Mouse (Mus musculus) thymus, postnatal 10 days (tissue): ENCODE results near the gene Ptprg.

Source experiments
- DNase-seq, 2 experiments: peaks; one replicate each; pipeline ENCODE4 v3.0.0; 2021; ENCODE audit warnings: low spot score in 2 of 2

Ptprg gene

DNA sequence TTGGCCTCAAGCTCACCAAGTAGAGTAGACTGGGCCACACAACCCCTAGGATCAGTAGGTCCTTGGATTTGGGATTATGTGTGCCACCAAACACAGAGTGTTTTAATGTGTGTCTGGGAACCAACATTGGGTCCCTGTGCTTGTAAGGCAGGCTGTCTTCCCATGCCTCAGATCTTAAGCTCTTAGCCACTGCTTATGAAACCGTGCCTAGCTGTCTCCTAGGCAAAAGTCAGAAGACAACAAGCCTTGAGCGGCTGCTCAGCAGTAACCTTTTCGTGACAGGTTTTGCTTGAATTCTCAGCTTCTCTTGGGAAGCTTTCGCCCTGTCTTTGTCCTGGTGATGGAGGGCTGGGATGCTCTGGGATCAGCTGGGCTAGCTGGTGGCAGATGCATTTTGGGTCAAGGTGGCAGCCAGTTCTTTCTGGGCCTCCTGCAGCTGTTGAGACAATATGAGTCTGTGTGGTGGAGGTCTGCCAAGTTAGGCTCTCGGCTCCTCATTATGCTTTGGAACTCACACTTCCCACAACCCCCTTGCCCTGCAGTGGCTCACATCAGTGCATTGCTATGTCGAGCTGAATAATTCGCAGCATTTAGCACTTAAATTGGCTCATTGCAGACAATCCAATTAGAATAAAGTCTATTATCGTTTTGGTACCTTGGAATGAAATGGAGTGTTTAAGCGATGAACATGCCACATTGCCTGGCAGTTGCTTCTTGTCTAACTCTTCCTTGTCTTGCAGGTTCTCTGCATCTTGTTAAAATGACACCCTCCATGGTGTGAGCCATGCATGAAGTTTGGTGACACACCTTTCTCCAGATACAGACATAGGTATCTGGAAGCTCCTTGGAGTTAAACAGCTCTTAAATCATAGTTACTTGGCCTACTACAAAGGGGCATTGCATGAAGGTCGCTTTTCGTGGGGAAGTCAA is 321.9 kb downstream of the Ptprg start:
- DNase-seq, result no peak

- DNase-seq, result no peak
These were observed 327.8 kb downstream of the Ptprg start for GRCm38 (mm10) chr14:11881082-11881481.

DNA sequence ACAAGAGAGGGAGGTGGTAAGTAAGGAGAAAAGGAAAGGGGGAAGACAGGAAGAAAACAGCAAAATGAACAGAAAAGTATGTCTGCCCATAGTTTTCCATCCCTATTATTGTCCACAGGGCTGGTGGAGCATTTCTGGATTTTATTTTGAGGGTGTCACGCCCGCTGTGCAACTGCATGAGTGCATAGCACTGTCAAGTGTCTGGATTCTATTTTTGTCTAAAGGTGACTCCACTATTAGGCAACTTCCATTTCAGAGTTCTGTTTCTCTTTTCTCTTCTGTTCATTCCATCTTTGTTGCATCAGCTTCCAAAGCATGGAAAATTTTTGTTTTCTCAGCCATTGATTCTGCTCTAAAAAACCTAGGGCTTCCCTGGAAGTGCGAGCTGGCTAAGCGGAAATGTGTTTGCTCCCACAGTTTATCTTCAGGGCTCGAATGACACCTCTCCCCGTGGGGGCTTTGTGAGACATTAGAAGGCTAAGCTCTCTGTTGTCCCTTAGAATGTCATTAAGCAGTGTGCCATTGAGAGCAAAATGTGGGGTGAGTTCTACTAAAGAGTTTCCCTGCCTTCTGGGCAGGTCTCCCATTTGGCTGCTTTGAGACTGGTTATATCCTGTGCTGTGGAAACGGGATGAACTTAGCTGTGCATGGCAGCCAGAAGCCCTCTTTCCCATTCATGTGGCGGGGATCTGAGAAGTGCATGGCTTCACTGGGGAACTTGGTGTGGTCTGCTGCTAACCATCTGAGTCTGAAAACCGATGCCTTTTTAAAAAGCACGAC is 330.0 kb downstream of the Ptprg start:
- DNase-seq, result no peak

DNA sequence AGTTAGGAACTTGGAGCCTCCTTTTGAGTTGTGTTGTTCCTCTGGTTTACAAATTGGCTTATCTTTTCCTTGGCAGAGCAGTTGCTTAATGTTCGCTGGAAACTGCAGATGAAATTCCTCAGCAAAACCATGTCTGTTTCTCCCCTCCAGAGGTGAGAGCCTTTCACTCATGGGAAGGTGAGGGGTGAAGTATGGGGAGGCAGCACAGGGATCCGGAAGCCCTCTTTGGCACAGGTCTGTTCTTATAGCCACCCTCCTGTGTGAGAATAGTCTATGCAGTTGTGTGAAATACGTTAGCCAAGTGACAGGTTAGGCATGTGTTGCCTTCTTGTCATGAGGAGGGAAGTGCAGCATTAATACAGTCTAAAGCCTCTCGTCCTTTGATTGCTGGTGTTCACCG is 330.7 kb downstream of the Ptprg start:
- no peak for DNase-seq

GRCm38 (mm10) chr14:11886417-11886816 is 333.1 kb downstream of the Ptprg start:
- no peak for DNase-seq

DNA sequence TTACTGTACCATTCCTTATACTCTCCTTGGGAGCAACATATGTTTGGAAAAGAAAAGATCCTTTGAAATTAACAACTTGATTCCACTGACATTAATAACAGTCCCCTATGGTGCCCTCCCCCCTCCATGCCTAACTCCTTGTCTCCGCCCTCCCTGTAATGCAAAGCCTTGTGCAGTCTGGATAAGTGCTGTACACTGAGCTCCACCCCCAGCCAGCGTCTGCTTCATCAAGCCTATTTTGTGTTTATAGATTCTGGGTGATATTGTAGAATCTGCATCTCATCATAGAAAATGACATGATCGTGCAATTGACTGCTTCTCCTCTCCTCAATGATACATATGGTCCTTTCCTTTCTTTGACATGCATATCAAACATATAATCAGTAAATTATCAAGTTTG is 337.6 kb downstream of the Ptprg start:
- no peak for DNase-seq

GRCm38 (mm10) chr14:11892621-11893020 is 339.3 kb downstream of the Ptprg start:
- no peak for DNase-seq

DNA sequence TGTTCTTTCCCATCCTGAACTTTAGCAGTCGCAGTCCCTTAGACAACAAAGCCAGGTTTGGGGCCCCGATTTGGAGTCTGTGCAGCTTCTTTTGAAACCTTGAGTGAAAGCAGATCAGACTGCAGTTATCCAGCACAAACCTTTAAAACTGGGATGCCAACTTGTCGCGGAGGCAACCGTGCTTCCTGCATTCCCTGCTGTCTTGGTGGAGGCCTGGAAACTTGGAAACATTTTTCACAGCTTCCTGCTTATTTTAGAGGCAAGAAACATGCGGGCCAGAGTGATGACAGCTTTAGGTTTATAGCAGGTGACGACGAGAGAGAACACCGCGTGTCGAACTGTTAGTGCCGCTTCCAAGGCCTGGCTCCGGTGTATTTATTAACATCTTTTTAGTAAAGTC is 342.2 kb downstream of the Ptprg start:
- no peak for DNase-seq

- no peak for DNase-seq
These were observed 349.5 kb downstream of the Ptprg start for GRCm38 (mm10) chr14:11902794-11903193.

DNA sequence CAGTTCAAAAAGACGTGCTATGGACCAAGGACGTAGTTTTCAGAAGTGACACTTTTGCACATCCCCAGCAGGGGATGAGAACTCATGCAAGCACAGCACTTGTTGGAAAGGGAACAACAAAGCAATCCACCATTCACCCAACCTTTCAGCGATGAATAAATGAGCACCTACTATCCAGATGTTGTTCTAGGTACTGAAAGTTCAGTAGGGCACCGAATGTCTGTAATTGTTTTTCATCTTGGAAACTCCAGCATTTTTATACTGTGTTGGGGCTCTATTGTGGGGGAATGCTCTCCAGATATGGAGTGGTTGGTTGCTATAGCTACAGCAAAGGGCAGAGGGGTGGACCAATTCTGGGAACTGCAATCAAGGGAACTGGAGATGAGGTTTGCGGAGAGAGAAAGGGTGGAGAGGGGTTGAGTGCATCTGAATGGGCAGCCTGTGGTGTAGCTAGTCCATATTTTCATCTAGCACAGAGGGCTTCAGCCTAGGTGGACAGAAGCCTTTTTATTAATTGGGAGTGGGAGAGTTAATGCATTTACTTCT is 352.9 kb downstream of the Ptprg start:
- no peak for DNase-seq

GRCm38 (mm10) chr14:11912253-11912652 is 358.9 kb downstream of the Ptprg start:
- no peak for DNase-seq

DNA sequence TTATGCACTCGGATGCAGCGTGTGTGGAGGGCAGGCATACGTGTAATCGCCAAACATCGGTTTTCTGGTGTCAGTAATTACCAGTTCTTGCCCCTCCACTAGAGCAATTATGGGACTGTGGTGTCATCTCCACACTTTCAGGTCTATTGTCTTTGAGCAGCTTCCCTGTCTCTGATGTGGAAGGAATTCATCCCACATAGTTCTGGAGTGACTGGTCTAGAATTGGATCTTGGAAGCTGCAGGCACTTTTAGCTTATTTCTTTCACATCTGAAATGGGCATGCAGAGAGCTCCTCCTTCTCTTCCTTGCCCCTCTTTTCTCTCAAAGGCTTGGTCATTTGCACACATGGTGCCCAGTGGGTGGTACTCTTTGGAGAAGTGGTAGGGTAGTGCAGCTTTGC is 363.9 kb downstream of the Ptprg start:
- DNase-seq, result no peak

DNA sequence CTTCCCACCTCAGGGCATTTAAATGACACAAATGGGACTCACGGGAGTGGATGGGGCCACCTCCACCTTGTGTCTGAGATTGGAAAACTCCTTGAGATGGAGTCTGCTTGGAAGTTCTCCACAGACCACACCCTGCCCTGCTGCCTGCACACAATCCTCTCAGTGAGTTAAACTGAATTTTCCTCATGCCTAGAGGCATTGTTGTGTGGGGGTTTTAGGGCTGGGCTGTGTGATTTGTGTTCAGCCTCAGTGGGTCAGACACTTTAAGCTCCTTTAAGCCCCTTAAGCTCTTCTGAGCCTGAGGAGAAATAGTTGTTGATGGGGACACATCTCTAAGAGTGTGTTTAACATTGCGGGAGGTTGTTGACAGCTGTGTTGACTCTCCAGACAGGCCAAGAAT is 375.2 kb downstream of the Ptprg start:
- no peak for DNase-seq

DNA sequence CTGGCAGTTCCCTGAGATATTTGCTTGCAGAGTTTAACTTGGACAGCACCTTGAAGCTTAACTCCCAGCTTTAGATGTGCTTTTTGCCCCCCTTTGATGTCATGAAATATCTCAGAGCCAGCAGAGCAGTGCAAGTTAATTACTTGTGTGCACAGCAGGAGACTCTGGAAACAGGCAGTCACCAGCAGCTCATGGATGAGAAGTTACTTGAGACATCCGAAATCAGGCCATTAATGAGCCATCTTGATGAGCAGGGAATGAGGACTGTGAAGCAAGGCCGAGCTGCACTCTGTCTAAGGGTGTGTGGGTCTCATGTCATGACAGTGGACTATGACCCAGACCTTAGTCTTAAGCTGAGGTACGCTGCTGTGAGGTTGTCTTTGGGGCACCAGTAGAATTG is 379.2 kb downstream of the Ptprg start:
- no peak for DNase-seq

DNA sequence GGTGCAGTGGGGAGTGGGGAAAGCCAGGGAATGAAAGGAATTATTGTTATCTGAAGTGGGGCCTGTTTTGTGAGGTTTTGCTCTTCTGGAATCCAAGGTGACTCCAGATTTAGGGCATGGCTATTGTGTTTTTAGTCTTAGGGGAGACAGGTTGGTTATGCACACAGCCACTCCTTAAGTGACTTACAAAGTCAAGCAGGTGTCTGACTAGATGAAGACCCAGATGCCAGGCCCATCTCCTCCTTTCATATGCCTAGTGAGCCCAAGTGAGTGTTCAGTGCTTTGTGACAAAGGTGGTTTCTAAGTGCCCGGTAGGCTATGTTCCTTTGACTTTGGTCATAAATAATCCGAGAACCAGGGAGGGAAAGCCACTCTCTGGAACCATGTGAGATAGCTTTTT is 381.2 kb downstream of the Ptprg start:
- no peak for DNase-seq

DNA sequence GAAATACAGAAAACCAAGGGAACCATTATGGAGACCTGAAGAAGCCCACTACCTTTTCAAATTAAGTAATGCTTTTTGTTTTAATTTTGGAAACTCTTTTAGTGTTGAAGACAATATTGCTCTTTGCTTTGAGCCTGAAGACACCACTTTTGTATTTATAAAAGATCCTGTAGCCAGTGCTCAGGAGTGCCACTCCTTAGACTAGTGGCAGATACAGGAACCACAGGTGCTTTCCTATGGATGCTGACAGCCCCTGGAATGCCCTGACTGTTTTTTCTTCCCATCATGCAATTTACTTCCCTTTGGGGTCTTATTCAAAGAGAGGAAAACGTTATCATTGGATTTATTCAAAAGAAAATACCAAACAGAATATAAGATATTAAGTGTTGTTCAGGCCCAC is 381.9 kb downstream of the Ptprg start:
- no peak for DNase-seq

GRCm38 (mm10) chr14:11935698-11936097 is 382.4 kb downstream of the Ptprg start:
- no peak for DNase-seq

DNA sequence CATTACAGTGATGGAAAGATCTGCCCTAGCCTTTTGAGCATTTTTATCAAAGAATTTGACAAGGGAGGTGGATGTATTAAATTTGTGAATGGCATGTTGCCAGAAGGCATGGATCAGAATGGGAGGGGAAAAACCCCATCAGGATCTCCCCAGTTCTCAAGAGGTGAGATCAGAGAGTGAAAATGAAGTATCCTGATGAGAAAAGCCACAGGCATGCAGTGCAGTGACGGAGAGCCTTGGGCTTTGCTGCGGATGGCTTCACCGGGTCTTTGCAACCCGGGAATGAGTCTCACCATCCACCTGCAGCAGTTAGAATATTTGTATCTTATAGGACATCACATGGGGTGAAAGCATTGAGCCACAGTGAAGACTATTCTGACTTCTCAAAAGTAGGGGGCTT is 385.6 kb downstream of the Ptprg start:
- no peak for DNase-seq

DNA sequence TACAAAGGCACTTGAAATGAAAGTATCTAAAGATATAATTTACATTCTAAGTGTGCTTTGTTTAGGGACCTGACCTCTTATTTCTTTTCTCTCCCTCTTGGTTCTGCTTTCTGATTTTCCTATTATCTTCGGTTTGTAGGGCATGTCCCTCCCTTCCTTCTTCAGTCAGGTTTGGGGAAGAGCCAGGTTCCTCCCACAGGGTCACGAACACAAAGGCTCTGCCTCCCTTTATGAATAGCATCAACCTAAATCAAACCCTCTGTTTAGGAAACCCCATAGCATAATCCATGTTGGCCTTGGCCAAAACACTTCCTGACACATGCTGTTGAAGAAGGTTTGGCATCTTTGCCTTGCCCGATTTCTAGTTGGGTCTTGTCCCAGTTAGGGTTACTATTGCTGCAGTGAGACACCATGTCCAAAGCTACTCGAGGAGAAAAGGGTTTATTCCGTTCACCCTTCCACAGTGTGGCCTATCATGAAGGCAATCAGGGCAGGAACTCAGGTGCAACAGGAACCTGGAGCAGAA is 388.7 kb downstream of the Ptprg start:
- no peak for DNase-seq

DNA sequence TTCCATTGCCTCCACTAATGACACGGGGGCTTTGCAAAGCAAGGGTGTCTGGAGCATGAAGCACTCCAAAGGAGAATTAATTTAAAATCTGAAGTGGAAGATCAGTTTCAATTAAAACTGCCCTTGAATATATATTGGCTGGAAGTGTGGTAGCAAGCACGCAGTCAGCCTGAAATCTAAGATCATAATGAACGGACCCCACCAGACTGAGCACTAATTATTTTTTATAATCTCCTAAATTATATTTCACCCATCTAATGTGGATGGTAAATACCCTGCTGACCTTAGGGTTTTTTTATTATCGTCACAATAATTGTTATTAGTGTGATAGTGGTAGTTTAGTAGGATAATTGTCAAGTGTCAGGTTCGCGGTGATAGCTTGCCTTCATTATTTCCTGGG is 397.0 kb downstream of the Ptprg start:
- DNase-seq, result no peak

GRCm38 (mm10) chr14:11955020-11955882 is 401.9 kb downstream of the Ptprg start:
- no peak for DNase-seq
